Mouse (Mus musculus) liver, postnatal 0 days (tissue): ENCODE results near the gene Prkacb. TPM values are rescaled to one million over a fixed set of nuclear protein-coding genes. Genes with fewer than 3 reads are reported as not detected.
A peak's percentile ranks its signal among the peaks of the same experiment; 100 is the strongest.
"Not testable (repeated sequence)": the region's sequence is repeated elsewhere in the genome, so short reads cannot be mapped to it uniquely, and the experiment has no call there.

Source experiments
- ATAC-seq: fragments of 200-750 bp; cut with Nextera tagmentation; 2 replicates; pipeline ENCODE4 v1.8.0; 2017; ENCODE audit warnings: mild to moderate bottlenecking, moderate library complexity
- DNase-seq: peaks from one replicate; pipeline ENCODE4 v3.0.0-alpha.2; 2016
- H3K27ac ChIP-seq: fragments of 300-500 bp; sonication (generic); 2 replicates; pipeline ENCODE4 v1.5.1; 2014; ENCODE audit warnings: antibody characterized with exemption, moderate library complexity, mild to moderate bottlenecking, low read depth
- H3K27me3 ChIP-seq: fragments of 300-500 bp; sonication (generic); 2 replicates; pipeline ENCODE4 v1.6.1; 2014; ENCODE audit warnings: low read length, control low read depth, mixed read lengths; ENCODE audit not compliant: insufficient read depth
- H3K36me3 ChIP-seq: fragments of 300-500 bp; sonication (generic); replicated peaks from 2 replicates; pipeline ENCODE4 v1.6.1; 2014; ENCODE audit warnings: mild to moderate bottlenecking, control low read depth, low read length, moderate library complexity, mixed read lengths; ENCODE audit not compliant: insufficient read depth
- H3K4me1 ChIP-seq: fragments of 300-500 bp; sonication (generic); 2 replicates; pipeline ENCODE4 v1.6.1; 2014; ENCODE audit warnings: antibody characterized with exemption, mild to moderate bottlenecking, control low read depth; ENCODE audit not compliant: insufficient read depth
- H3K4me2 ChIP-seq: fragments of 300-500 bp; sonication (generic); 2 replicates; pipeline ENCODE4 v1.6.1; 2014; ENCODE audit warnings: low read depth, mild to moderate bottlenecking, low read length, moderate library complexity, mixed read lengths
- H3K4me3 ChIP-seq: fragments of 300-500 bp; sonication (generic); 2 replicates; pipeline ENCODE4 v1.5.1; 2014; ENCODE audit warnings: low read depth, low read length
- H3K9ac ChIP-seq: fragments of 300-500 bp; sonication (generic); replicated peaks from 2 replicates; pipeline ENCODE4 v1.6.1; 2014; ENCODE audit warnings: mild to moderate bottlenecking, moderate library complexity
- H3K9me3 ChIP-seq: fragments of 300-500 bp; sonication (generic); 2 replicates; pipeline ENCODE4 v1.6.1; 2016; ENCODE audit warnings: mild to moderate bottlenecking, control low read depth, low read length, mixed read lengths
- CTCF ChIP-seq: sonication (generic); IDR thresholded peaks from 2 replicates; pipeline ENCODE4 v1.5.1; 2016; ENCODE audit warnings: antibody characterized with exemption, low read depth
- EP300 ChIP-seq: IDR thresholded peaks from 2 replicates; pipeline ENCODE4 v1.6.1; 2016; ENCODE audit warnings: antibody characterized with exemption, low read depth, mild to moderate bottlenecking
- WGBS: fragments of 180-500 bp; shearing (Covaris S2); extraction: QIAGEN DNeasy Blood & Tissue Kit; methylation state at CpG from one replicate; pipeline ENCODE4 v1.1.7; 2014; ENCODE audit not compliant: insufficient replicate concordance; 5-methylcytosine and 5-hydroxymethylcytosine counted together
- polyA plus RNA-seq: library from polyadenylated mRNA; unstranded; fragments of >200 nt; fragmentation: Nextera tagmentation; extraction: Ambion mirVana; gene quantifications from 2 replicates; pipeline ENCODE4 v1.2.1, GENCODE M21; 2015

Gene Prkacb
- polyA plus RNA-seq, 1 experiment from 2014 or later: 15.4 TPM

- H3K27ac ChIP-seq: 0 out of 2 replicates have a peak overlapping the region, but pooled peaks have one; percentile 24
- no peak overlapping the region for H3K9ac ChIP-seq
- H3K4me1 ChIP-seq: peaks cover 12% of the 10 kb centered on the region
- no peaks in the 10 kb centered on the region for H3K9me3 ChIP-seq
- H3K27me3 ChIP-seq: no peaks in the 10 kb centered on the region
- no peaks in the 10 kb centered on the region for H3K36me3 ChIP-seq
- H3K4me2 ChIP-seq: peak overlapping the region; percentile 38
- WGBS: 73% methylated on average over 3 of the region's 3 CpGs
- TF ChIP-seq EP300: peak; percentile 26; the same call in 1 of the 2 replicates
- no peak for TF ChIP-seq CTCF
- no peak for DNase-seq
- no peak overlapping the region for H3K4me3 ChIP-seq
- ATAC-seq: peak; percentile 82
Measured at GRCm38 (mm10) chr3:146764871-146765529, 47.8 kb downstream of the Prkacb start.

GRCm38 (mm10) chr3:146763054-146763453 lies 49.7 kb downstream of the Prkacb start:
- not testable (repeated sequence) for H3K27me3 ChIP-seq, H3K36me3 ChIP-seq, H3K9me3 ChIP-seq, DNase-seq, H3K4me1 ChIP-seq, H3K27ac ChIP-seq, H3K4me3 ChIP-seq, H3K9ac ChIP-seq
- 63% methylated on average over 2 of the region's 2 CpGs for WGBS
- 0 out of 2 replicates have a peak overlapping the region, but pooled peaks have one; percentile 6 for H3K4me2 ChIP-seq
- peak; percentile 42 for ATAC-seq

- no peaks in the 10 kb centered on the region for H3K36me3 ChIP-seq
- H3K9ac ChIP-seq: no peak overlapping the region
- WGBS: 72% methylated on average over 9 of the region's 9 CpGs
- no peaks in the 10 kb centered on the region for H3K27me3 ChIP-seq
- peak; percentile 53 for ATAC-seq
- no peak overlapping the region for H3K27ac ChIP-seq
- H3K4me2 ChIP-seq: no peak overlapping the region
- DNase-seq: no peak
- H3K4me1 ChIP-seq: peaks cover 7% of the 10 kb centered on the region; the same call in 1 of the 2 replicates
- TF ChIP-seq EP300 (0 out of 2 replicates have a peak, but pooled peaks have one; percentile 29), CTCF (no peak)
- no peak overlapping the region for H3K4me3 ChIP-seq
- no peaks in the 10 kb centered on the region for H3K9me3 ChIP-seq
Measured at GRCm38 (mm10) chr3:146761276-146761675, 51.5 kb downstream of the Prkacb start.

GRCm38 (mm10) chr3:146757970-146758960 lies 54.5 kb downstream of the Prkacb start:
- no peak for DNase-seq
- 83% methylated on average over 6 of the region's 6 CpGs for WGBS
- peaks cover 7% of the 10 kb centered on the region; the same call in 1 of the 2 replicates for H3K36me3 ChIP-seq

GRCm38 (mm10) chr3:146754270-146754669 lies 58.5 kb downstream of the Prkacb start:
- Histone ChIP-seq H3K4me2 (no peak overlapping the region), H3K9ac (no peak overlapping the region), H3K4me1 (no peaks in the 10 kb centered on the region), H3K4me3 (no peak overlapping the region), H3K36me3 (peaks cover 18% of the 10 kb centered on the region), H3K27ac (no peak overlapping the region), H3K27me3 (no peaks in the 10 kb centered on the region), H3K9me3 (no peaks in the 10 kb centered on the region)
- TF ChIP-seq EP300 (no peak), CTCF (no peak)
- WGBS: 45% methylated on average over 2 of the region's 2 CpGs
- ATAC-seq (no peak), DNase-seq (no peak)

More at GRCm38 (mm10) chr3:146757970-146758960, 54.5 kb downstream of the Prkacb start:
- Histone ChIP-seq H3K27ac (no peak overlapping the region), H3K4me3 (no peak overlapping the region), H3K27me3 (no peaks in the 10 kb centered on the region), H3K4me1 (0 out of 2 replicates have a peak, but pooled peaks cover 2% of the 10 kb centered on the region), H3K4me2 (no peak overlapping the region), H3K9ac (no peak overlapping the region), H3K9me3 (no peaks in the 10 kb centered on the region)
- TF ChIP-seq CTCF: no peak
- no peak for TF ChIP-seq EP300
- ATAC-seq: no peak
